Mouse (Mus musculus): Measurements from ENCODE around the gene Yy1.

- no peak for TF ChIP-seq CTCF (IDR thresholded peaks at IDR 0.05; ENCODE audit: control insufficient read depth, insufficient read depth, insufficient replicate concordance, low read depth, low read length)
- no peak for TF ChIP-seq POLR2A (IDR thresholded peaks at IDR 0.05; ENCODE audit: control insufficient read depth, low read depth, low read length)
Measured at GRCm38 (mm10) chr12:108780108-108780877, 12.5 kb upstream of the Yy1 start.
